Mouse (Mus musculus): Measurements from ENCODE around the gene Zfp870. TPM values are rescaled to one million over a fixed set of nuclear protein-coding genes. Genes with fewer than 3 reads are reported as not detected.

Gene Zfp870
- total and polyA plus RNA-seq, 2 experiments from 2014 or later, result 5.2 to 9.3 TPM

DNA sequence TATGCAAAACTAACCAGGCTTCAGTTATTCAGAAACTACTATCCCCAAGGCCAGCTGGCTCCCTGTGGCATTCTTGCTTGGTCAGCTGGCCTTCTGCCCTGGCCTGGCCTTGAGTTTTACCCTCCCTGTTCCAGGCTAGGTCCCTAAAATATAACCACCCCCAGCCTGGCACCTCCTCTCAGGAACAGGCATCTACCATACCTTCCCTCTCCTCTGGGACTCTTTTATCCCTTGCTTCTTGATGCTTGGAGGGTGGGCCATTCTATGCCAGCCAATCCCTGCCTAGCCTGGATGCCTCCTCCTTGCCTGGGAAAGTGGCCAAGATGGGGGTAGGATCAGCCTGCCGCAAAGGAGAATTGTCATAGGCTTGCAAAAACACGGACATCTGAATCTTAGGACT, 25.7 kb upstream of the Zfp870 start, which contains the start of gene Cyp4f14:
Gene Cyp4f14, minus strand, starts transcription at position 212 of the 400 bp plus-strand sequence.
- peak; percentile 32; the same call in 1 of the 2 replicates for ATAC-seq
- Histone ChIP-seq H3K4me3 (ENCODE audit: low read depth, low read length) (no peak within 1 kb of the TSS), H3K4me1 (ENCODE audit: insufficient read depth) (no peaks in the 10 kb centered on the region), H3K9me3 (ENCODE audit: low read length) (peaks cover 5% of the 10 kb centered on the region; the same call in 1 of the 2 replicates), H3K27ac (ENCODE audit: low read depth, low read length) (no peak within 1 kb of the TSS), H3K27me3 (ENCODE audit: insufficient read depth, low read length) (no peaks in the 10 kb centered on the region; the same call in 1 of the 2 replicates), H3K4me2 (ENCODE audit: low read depth) (no peak within 1 kb of the TSS), H3K9ac (no peak within 1 kb of the TSS), H3K36me3 (ENCODE audit: insufficient read depth) (no peaks in the 10 kb centered on the region)
- DNase-seq, result peak; percentile 17
- WGBS, result 32% methylated on average over 2 of the region's 2 CpGs
- TF ChIP-seq CTCF (IDR thresholded peaks at IDR 0.05; ENCODE audit: low read depth), result no peak

- TF ChIP-seq CTCF (IDR thresholded peaks at IDR 0.05; ENCODE audit: low read depth), result no peak
- no peaks in the 10 kb centered on the region; the same call in 1 of the 2 replicates for H3K27me3 ChIP-seq (ENCODE audit: insufficient read depth, low read length)
- no peak for DNase-seq
- no peaks in the 10 kb centered on the region for H3K4me1 ChIP-seq (ENCODE audit: insufficient read depth)
- peaks cover 5% of the 10 kb centered on the region; the same call in 1 of the 2 replicates for H3K9me3 ChIP-seq (ENCODE audit: low read length)
- 84% methylated on average over 1 of the region's 1 CpGs for WGBS
- no peak overlapping the region for H3K9ac ChIP-seq
- no peaks in the 10 kb centered on the region for H3K36me3 ChIP-seq (ENCODE audit: insufficient read depth)
- no peak overlapping the region for H3K4me3 ChIP-seq (ENCODE audit: low read depth, low read length)
- ATAC-seq, result no peak
- no peak overlapping the region for H3K27ac ChIP-seq (ENCODE audit: low read depth, low read length)
- no peak overlapping the region for H3K4me2 ChIP-seq (ENCODE audit: low read depth)
Measured at GRCm38 (mm10) chr17:32916075-32916474, 24.6 kb upstream of the Zfp870 start.

GRCm38 (mm10) chr17:32906172-32906571, 14.7 kb upstream of the Zfp870 start:
- H3K4me3 ChIP-seq (ENCODE audit: low read depth, low read length), result no peak overlapping the region
- H3K9me3 ChIP-seq (ENCODE audit: low read length), result no peaks in the 10 kb centered on the region
- no peaks in the 10 kb centered on the region for H3K4me1 ChIP-seq (ENCODE audit: insufficient read depth)
- ATAC-seq (no peak), DNase-seq (no peak)
- no peak overlapping the region for H3K9ac ChIP-seq
- WGBS, result 84% methylated on average over 10 of the region's 10 CpGs
- no peaks in the 10 kb centered on the region for H3K36me3 ChIP-seq (ENCODE audit: insufficient read depth)
- H3K27me3 ChIP-seq (ENCODE audit: insufficient read depth, low read length), result no peaks in the 10 kb centered on the region
- H3K4me2 ChIP-seq (ENCODE audit: low read depth), result no peak overlapping the region
- no peak overlapping the region for H3K27ac ChIP-seq (ENCODE audit: low read depth, low read length)
- TF ChIP-seq CTCF (IDR thresholded peaks at IDR 0.05; ENCODE audit: low read depth), result no peak

- no peak overlapping the region for H3K27ac ChIP-seq (ENCODE audit: low read depth, low read length)
- H3K9me3 ChIP-seq (ENCODE audit: low read length), result no peaks in the 10 kb centered on the region
- H3K9ac ChIP-seq, result peak overlapping the region; percentile 10
- H3K4me2 ChIP-seq (ENCODE audit: low read depth), result peak overlapping the region; percentile 40
- no peaks in the 10 kb centered on the region for H3K27me3 ChIP-seq (ENCODE audit: insufficient read depth, low read length)
- peak overlapping the region; percentile 16; the same call in 1 of the 2 replicates for H3K4me3 ChIP-seq (ENCODE audit: low read depth, low read length)
- no peak; the same call in 1 of the 2 replicates for ATAC-seq
- TF ChIP-seq CTCF (IDR thresholded peaks at IDR 0.05; ENCODE audit: low read depth), result peak; percentile 70
- 10% methylated on average over 19 of the region's 19 CpGs for WGBS
- H3K36me3 ChIP-seq (ENCODE audit: insufficient read depth), result no peaks in the 10 kb centered on the region
- peak; percentile 44 for DNase-seq
- H3K4me1 ChIP-seq (ENCODE audit: insufficient read depth), result no peaks in the 10 kb centered on the region
Measured at GRCm38 (mm10) chr17:32905239-32905638, 13.8 kb upstream of the Zfp870 start.

DNA sequence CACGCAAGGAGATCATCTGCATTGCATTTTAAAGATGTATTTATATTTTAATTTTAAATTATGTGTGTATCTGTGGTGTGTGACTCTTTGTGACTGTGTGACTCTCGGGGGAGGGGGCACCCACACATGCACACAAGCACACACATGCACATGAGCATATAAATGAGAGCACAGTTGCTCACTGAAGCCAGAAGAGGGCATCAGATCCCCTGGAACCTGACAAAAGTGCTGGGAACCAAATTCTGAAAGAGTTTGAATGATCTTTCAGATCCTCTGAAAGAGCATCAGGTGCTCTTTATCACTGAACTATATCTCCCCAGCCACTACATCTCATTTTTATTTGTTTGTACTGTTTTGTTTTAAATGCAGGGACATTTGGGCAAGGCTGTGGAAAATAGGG, 13.0 kb upstream of the Zfp870 start:
- ATAC-seq, result no peak
- WGBS, result 70% methylated on average over 2 of the region's 2 CpGs
- Histone ChIP-seq H3K4me3 (ENCODE audit: low read depth, low read length) (no peak overlapping the region), H3K36me3 (ENCODE audit: insufficient read depth) (no peaks in the 10 kb centered on the region), H3K27me3 (ENCODE audit: insufficient read depth, low read length) (no peaks in the 10 kb centered on the region), H3K27ac (ENCODE audit: low read depth, low read length) (no peak overlapping the region), H3K4me2 (ENCODE audit: low read depth) (no peak overlapping the region), H3K9ac (no peak overlapping the region), H3K9me3 (ENCODE audit: low read length) (no peaks in the 10 kb centered on the region), H3K4me1 (ENCODE audit: insufficient read depth) (no peaks in the 10 kb centered on the region)
- DNase-seq, result no peak
- peak; percentile 52 for TF ChIP-seq CTCF (IDR thresholded peaks at IDR 0.05; ENCODE audit: low read depth)

DNA sequence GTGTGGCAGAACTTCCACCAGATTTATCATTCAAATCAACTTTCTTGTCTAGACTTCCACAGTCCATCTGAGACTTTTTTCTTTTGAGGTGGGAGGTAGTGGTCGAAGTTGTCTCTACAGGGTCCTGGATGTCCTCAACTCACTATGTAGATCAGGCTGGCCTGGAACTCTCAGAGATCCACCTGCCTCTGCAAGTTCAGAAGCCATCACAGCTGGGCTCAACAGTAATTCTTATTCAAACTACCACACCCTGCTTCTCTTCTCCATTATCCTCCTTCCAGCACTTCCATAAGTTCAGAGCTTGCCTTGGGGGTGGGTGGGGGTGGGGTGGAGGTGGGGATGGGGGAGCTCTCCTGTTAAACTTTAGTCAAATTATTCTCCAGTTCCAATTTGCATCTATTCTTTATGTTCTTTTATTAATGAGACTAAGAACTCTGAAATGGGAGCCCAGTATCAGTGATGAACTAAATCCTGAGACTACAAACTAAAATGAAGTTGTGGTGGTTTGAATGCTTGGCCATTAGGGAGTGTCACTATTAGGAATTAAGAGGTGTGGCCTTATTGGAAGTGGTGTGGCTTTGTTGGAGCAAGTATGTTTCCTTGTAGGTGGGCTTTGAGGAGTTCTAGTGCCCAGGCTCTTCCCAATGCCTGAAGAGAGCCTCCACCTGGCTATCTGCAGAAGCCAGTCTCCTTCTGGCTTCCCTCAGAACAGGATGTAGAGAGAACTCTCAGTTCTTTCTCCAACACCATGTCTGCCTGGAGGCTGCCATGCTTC, 10.5 kb upstream of the Zfp870 start:
- WGBS, result 96% methylated on average over 1 of the region's 1 CpGs
- no peak overlapping the region for H3K9ac ChIP-seq
- ATAC-seq (no peak), DNase-seq (no peak)
- no peaks in the 10 kb centered on the region for H3K36me3 ChIP-seq (ENCODE audit: insufficient read depth)
- no peaks in the 10 kb centered on the region for H3K9me3 ChIP-seq (ENCODE audit: low read length)
- TF ChIP-seq CTCF (IDR thresholded peaks at IDR 0.05; ENCODE audit: low read depth), result no peak
- no peaks in the 10 kb centered on the region for H3K4me1 ChIP-seq (ENCODE audit: insufficient read depth)
- no peaks in the 10 kb centered on the region for H3K27me3 ChIP-seq (ENCODE audit: insufficient read depth, low read length)
- H3K4me2 ChIP-seq (ENCODE audit: low read depth), result no peak overlapping the region
- H3K27ac ChIP-seq (ENCODE audit: low read depth, low read length), result no peak overlapping the region
- no peak overlapping the region for H3K4me3 ChIP-seq (ENCODE audit: low read depth, low read length)

- no peak for ATAC-seq
- H3K4me2 ChIP-seq (ENCODE audit: low read depth), result no peak overlapping the region
- DNase-seq, result no peak
- 0 out of 2 replicates have a peak, but pooled peaks cover 3% of the 10 kb centered on the region for H3K4me1 ChIP-seq (ENCODE audit: insufficient read depth)
- H3K36me3 ChIP-seq (ENCODE audit: insufficient read depth), result no peaks in the 10 kb centered on the region
- no peak for TF ChIP-seq CTCF (IDR thresholded peaks at IDR 0.05; ENCODE audit: low read depth)
- H3K27ac ChIP-seq (ENCODE audit: low read depth, low read length), result no peak overlapping the region
- WGBS, result 92% methylated on average over 4 of the region's 4 CpGs
- H3K9ac ChIP-seq, result no peak overlapping the region
- H3K4me3 ChIP-seq (ENCODE audit: low read depth, low read length), result no peak overlapping the region
- no peaks in the 10 kb centered on the region for H3K27me3 ChIP-seq (ENCODE audit: insufficient read depth, low read length)
- H3K9me3 ChIP-seq (ENCODE audit: low read length), result no peaks in the 10 kb centered on the region
Measured at GRCm38 (mm10) chr17:32895421-32895820, 4.0 kb upstream of the Zfp870 start.
